Mouse (Mus musculus): ENCODE results near the gene Csrnp2. TPM values are rescaled to one million over a fixed set of nuclear protein-coding genes. Genes with fewer than 3 reads are reported as not detected.

Gene Csrnp2
- total RNA-seq, 1 experiment: 14.6 TPM

- H3K4me3 ChIP-seq (ENCODE audit: insufficient read depth in 1 of 2, low read depth in 1 of 2, low read length in 2 of 2, poor library complexity in 1 of 2, severe bottlenecking in 1 of 2): no peak overlapping the region
- no peak for TF ChIP-seq ZC3H11A (IDR thresholded peaks at IDR 0.05; ENCODE audit: borderline replicate concordance, low read depth, low read length)
- no peak for TF ChIP-seq HCFC1 (IDR thresholded peaks at IDR 0.05; ENCODE audit: borderline replicate concordance, insufficient read depth, low read length)
- no peak for TF ChIP-seq ZNF384 (IDR thresholded peaks at IDR 0.05; ENCODE audit: low read depth, low read length)
- no peak for TF ChIP-seq CHD2 (IDR thresholded peaks at IDR 0.05; ENCODE audit: low read depth, low read length)
- no peak for TF ChIP-seq MAFK (IDR thresholded peaks at IDR 0.05; ENCODE audit: insufficient read depth, low read depth, low read length)
- no peak for DNase-seq (ENCODE audit: low read depth, low spot score)
- peaks cover 26% of the 10 kb centered on the region for H3K36me3 ChIP-seq (ENCODE audit: control insufficient read depth, insufficient read depth, low read length, poor library complexity, severe bottlenecking)
- H3K4me1 ChIP-seq (ENCODE audit: control insufficient read depth in 2 of 2, insufficient read depth in 2 of 2, low read length in 2 of 2, poor library complexity in 1 of 2): peaks cover 0 to 21% of the 10 kb centered on the region in 2 experiments; a peak in 2 of 4 replicates
- H3K27ac ChIP-seq (ENCODE audit: insufficient read depth, low read depth, low read length, poor library complexity, severe bottlenecking): no peak overlapping the region
- no peak overlapping the region for H3K9ac ChIP-seq (ENCODE audit: insufficient read depth, low read depth, low read length, poor library complexity, severe bottlenecking)
- H3K9me3 ChIP-seq (ENCODE audit: control insufficient read depth, insufficient read depth, low read depth, low read length): no peaks in the 10 kb centered on the region
- in situ Hi-C loops (cut with MboI; ENCODE audit: low sequenced_read_pairs in 2 of 2, unreplicated experiment in 2 of 2): no loop called here
These were observed 8.8 kb downstream of the Csrnp2 start for GRCm38 (mm10) chr15:100486450-100486849.

- Histone ChIP-seq H3K4me1 (ENCODE audit: control insufficient read depth in 2 of 2, insufficient read depth in 2 of 2, low read length in 2 of 2, poor library complexity in 1 of 2) (peaks cover 0 to 21% of the 10 kb centered on the region in 2 experiments; a peak in 2 of 4 replicates), H3K27ac (ENCODE audit: insufficient read depth, low read depth, low read length, poor library complexity, severe bottlenecking) (no peak overlapping the region), H3K9ac (ENCODE audit: insufficient read depth, low read depth, low read length, poor library complexity, severe bottlenecking) (no peak overlapping the region), H3K36me3 (ENCODE audit: control insufficient read depth, insufficient read depth, low read length, poor library complexity, severe bottlenecking) (peaks cover 30% of the 10 kb centered on the region), H3K9me3 (ENCODE audit: control insufficient read depth, insufficient read depth, low read depth, low read length) (no peaks in the 10 kb centered on the region), H3K4me3 (ENCODE audit: insufficient read depth in 1 of 2, low read depth in 1 of 2, low read length in 2 of 2, poor library complexity in 1 of 2, severe bottlenecking in 1 of 2) (no peak overlapping the region)
- DNase-seq (ENCODE audit: low read depth, low spot score): no peak
- TF ChIP-seq ZC3H11A (IDR thresholded peaks at IDR 0.05; ENCODE audit: borderline replicate concordance, low read depth, low read length): no peak
- no peak for TF ChIP-seq HCFC1 (IDR thresholded peaks at IDR 0.05; ENCODE audit: borderline replicate concordance, insufficient read depth, low read length)
- TF ChIP-seq CHD2 (IDR thresholded peaks at IDR 0.05; ENCODE audit: low read depth, low read length): no peak
- TF ChIP-seq ZNF384 (IDR thresholded peaks at IDR 0.05; ENCODE audit: low read depth, low read length): no peak
- TF ChIP-seq MAFK (IDR thresholded peaks at IDR 0.05; ENCODE audit: insufficient read depth, low read depth, low read length): no peak
- in situ Hi-C loops (cut with MboI; ENCODE audit: low sequenced_read_pairs in 2 of 2, unreplicated experiment in 2 of 2): no loop called here
These were observed 9.7 kb downstream of the Csrnp2 start for GRCm38 (mm10) chr15:100485576-100485975.

- H3K27ac ChIP-seq (ENCODE audit: insufficient read depth, low read depth, low read length, poor library complexity, severe bottlenecking): no peak overlapping the region
- in situ Hi-C loops (cut with MboI; ENCODE audit: low sequenced_read_pairs in 2 of 2, unreplicated experiment in 2 of 2): no loop called here
- H3K36me3 ChIP-seq (ENCODE audit: control insufficient read depth, insufficient read depth, low read length, poor library complexity, severe bottlenecking): peaks cover 19% of the 10 kb centered on the region; the same call in 1 of the 2 replicates
- no peaks in the 10 kb centered on the region for H3K9me3 ChIP-seq (ENCODE audit: control insufficient read depth, insufficient read depth, low read depth, low read length)
- no peak for DNase-seq (ENCODE audit: low read depth, low spot score)
- no peak overlapping the region for H3K4me3 ChIP-seq (ENCODE audit: insufficient read depth in 1 of 2, low read depth in 1 of 2, low read length in 2 of 2, poor library complexity in 1 of 2, severe bottlenecking in 1 of 2)
- TF ChIP-seq ZC3H11A (IDR thresholded peaks at IDR 0.05; ENCODE audit: borderline replicate concordance, low read depth, low read length) (no peak), ZNF384 (IDR thresholded peaks at IDR 0.05; ENCODE audit: low read depth, low read length) (no peak), CHD2 (IDR thresholded peaks at IDR 0.05; ENCODE audit: low read depth, low read length) (no peak)
- H3K4me1 ChIP-seq (ENCODE audit: control insufficient read depth in 2 of 2, insufficient read depth in 2 of 2, low read length in 2 of 2, poor library complexity in 1 of 2): peaks cover 0 to 34% of the 10 kb centered on the region in 2 experiments; a peak in 3 of 4 replicates
- H3K9ac ChIP-seq (ENCODE audit: insufficient read depth, low read depth, low read length, poor library complexity, severe bottlenecking): no peak overlapping the region
These were observed 16.4 kb downstream of the Csrnp2 start for GRCm38 (mm10) chr15:100478925-100479324.

GRCm38 (mm10) chr15:100478351-100478750 lies 16.9 kb downstream of the Csrnp2 start:
- Histone ChIP-seq H3K36me3 (ENCODE audit: control insufficient read depth, insufficient read depth, low read length, poor library complexity, severe bottlenecking) (peaks cover 19% of the 10 kb centered on the region; the same call in 1 of the 2 replicates), H3K27ac (ENCODE audit: insufficient read depth, low read depth, low read length, poor library complexity, severe bottlenecking) (no peak overlapping the region), H3K4me1 (ENCODE audit: control insufficient read depth in 2 of 2, insufficient read depth in 2 of 2, low read length in 2 of 2, poor library complexity in 1 of 2) (peaks cover 0 to 36% of the 10 kb centered on the region in 2 experiments; a peak in 3 of 4 replicates), H3K9ac (ENCODE audit: insufficient read depth, low read depth, low read length, poor library complexity, severe bottlenecking) (no peak overlapping the region), H3K4me3 (ENCODE audit: insufficient read depth in 1 of 2, low read depth in 1 of 2, low read length in 2 of 2, poor library complexity in 1 of 2, severe bottlenecking in 1 of 2) (no peak overlapping the region), H3K9me3 (ENCODE audit: control insufficient read depth, insufficient read depth, low read depth, low read length) (no peaks in the 10 kb centered on the region)
- no peak for TF ChIP-seq HCFC1 (IDR thresholded peaks at IDR 0.05; ENCODE audit: borderline replicate concordance, insufficient read depth, low read length)
- in situ Hi-C loops (cut with MboI; ENCODE audit: low sequenced_read_pairs in 2 of 2, unreplicated experiment in 2 of 2): no loop called here
- DNase-seq (ENCODE audit: low read depth, low spot score): no peak

DNA sequence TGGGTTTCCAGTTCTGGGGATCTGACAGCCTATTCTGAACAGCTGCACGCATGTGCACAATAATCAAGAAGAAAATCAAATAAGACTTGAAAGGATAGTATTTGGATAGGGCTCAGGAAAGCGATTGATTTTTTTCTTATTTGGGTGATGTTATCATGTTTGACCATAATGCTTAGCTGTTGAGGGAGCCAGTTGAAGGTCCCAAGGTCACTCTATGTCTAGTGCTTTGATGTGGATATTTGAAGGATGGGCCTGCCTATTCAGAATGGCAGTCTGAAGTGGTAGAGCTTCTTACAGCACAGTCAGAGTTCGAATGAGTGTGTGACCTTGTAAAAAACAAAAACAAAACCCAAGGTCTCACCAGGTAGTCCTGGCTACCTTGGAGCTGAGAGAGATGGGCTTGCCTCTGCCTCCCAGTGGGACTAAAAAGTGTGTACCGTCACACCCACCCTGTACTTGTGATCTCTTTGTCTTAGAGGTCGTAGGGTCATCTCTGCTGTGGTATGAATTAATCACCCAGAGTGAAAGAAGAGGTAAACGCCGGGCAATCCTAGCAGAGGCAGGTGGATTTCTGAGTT lies 21.3 kb downstream of the Csrnp2 start:
- Histone ChIP-seq H3K36me3 (ENCODE audit: control insufficient read depth, insufficient read depth, low read length, poor library complexity, severe bottlenecking) (no peaks in the 10 kb centered on the region), H3K9ac (ENCODE audit: insufficient read depth, low read depth, low read length, poor library complexity, severe bottlenecking) (no peak overlapping the region), H3K9me3 (ENCODE audit: control insufficient read depth, insufficient read depth, low read depth, low read length) (no peaks in the 10 kb centered on the region), H3K4me3 (ENCODE audit: insufficient read depth in 1 of 2, low read depth in 1 of 2, low read length in 2 of 2, poor library complexity in 1 of 2, severe bottlenecking in 1 of 2) (no peak overlapping the region), H3K27ac (ENCODE audit: insufficient read depth, low read depth, low read length, poor library complexity, severe bottlenecking) (peak overlapping the region; percentile 47), H3K4me1 (ENCODE audit: control insufficient read depth in 2 of 2, insufficient read depth in 2 of 2, low read length in 2 of 2, poor library complexity in 1 of 2) (peaks cover 0 to 33% of the 10 kb centered on the region in 2 experiments)
- peak; percentile 80 for DNase-seq (ENCODE audit: low read depth, low spot score)
- TF ChIP-seq MAFK (IDR thresholded peaks at IDR 0.05; ENCODE audit: insufficient read depth, low read depth, low read length) (no peak), ZNF384 (IDR thresholded peaks at IDR 0.05; ENCODE audit: low read depth, low read length) (0 out of 2 replicates have a peak, but pooled peaks have one; percentile 46)
- in situ Hi-C loops (cut with MboI; ENCODE audit: low sequenced_read_pairs in 2 of 2, unreplicated experiment in 2 of 2): no loop called here

Measured in ES-E14 (cell line).